Mouse (Mus musculus) cortical plate, adult 2 months (tissue): Measurements from ENCODE around the gene Fermt1.

Experiments
- CTCF ChIP-seq: fragments of 200-500 bp; IDR thresholded peaks from 2 replicates; pipeline ENCODE4 v1.5.1; 2011; ENCODE audit warnings: mild to moderate bottlenecking, control low read depth, low read length; ENCODE audit not compliant: insufficient read depth; ENCODE audit errors: extremely low read depth
- POLR2A ChIP-seq: fragments of 200-500 bp; IDR thresholded peaks from 2 replicates; pipeline ENCODE4 v1.6.1; 2011; ENCODE audit warnings: mild to moderate bottlenecking, low read length, control low read depth; ENCODE audit not compliant: insufficient read depth; ENCODE audit errors: extremely low read depth

DNA sequence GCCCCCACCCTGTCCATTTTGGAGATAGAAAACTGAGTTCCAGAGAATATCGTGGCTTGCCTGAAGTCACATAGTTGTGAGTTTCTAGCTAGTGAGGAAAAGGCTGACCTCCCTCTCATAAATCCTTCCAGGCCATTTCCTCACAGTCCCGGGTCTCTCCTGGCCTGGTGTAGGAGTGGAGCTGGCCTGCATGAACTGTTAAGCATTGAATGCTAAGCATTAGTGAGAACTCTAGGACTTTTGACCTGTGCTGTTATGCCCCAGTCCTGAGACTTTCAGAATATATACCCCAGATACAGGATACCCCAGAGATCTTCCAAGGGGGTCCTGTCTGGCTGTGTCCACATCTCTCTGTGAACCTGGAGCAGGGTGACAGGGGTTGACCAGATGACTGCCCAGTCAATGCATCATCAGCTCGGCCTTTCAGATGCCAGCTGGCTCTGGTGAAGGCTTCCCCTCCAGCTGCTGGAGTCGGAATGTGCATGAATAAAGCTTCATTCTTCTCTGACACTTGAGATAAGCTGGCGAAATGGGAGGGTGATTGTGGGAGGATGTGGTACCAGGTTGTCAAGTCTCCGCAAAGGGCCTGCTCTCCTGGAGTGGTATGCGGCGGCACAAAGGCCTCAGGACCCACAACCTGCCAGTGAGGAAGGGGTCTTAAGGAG lies 61.3 kb downstream of the Fermt1 start:
- TF ChIP-seq POLR2A (no peak), CTCF (no peak)
